Mouse (Mus musculus): ENCODE measurements at regions not wholly inside any gene's neighbourhood (a gene's known extent, or its start where the extent isn't known, plus 50 kb on each side); places are given as distances from the start of the nearest gene placed in this dataset.
"Not testable (repeated sequence)": the region's sequence is repeated elsewhere in the genome, so short reads cannot be mapped to it uniquely, and the experiment has no call there.

- TF ChIP-seq CTCF (IDR thresholded peaks at IDR 0.05; ENCODE audit: low read depth); EP300 (optimal IDR thresholded peaks at IDR 0.05): not testable (repeated sequence)
Observed at GRCm38 (mm10) chrX:94467654-94468053, 74.3 kb downstream of the Maged1 start.
